Mouse (Mus musculus) lung, adult 2 months (tissue): ENCODE results near the gene Smim20. TPM values are rescaled to one million over a fixed set of nuclear protein-coding genes. Genes with fewer than 3 reads are reported as not detected.

ENCODE experiments used
- DNase-seq: peaks from one replicate; pipeline ENCODE4 v3.0.0; 2022
- H3K4me1 ChIP-seq: fragments of 200-500 bp; 2 replicates; pipeline ENCODE4 v1.6.1; 2011; ENCODE audit warnings: low read length; ENCODE audit not compliant: control insufficient read depth, insufficient read depth
- H3K4me3 ChIP-seq: fragments of 200-500 bp; replicated peaks from 2 replicates; pipeline ENCODE3; 2011; ENCODE audit warnings: low read depth, mild to moderate bottlenecking, control low read depth, low read length; ENCODE audit errors: extremely low read depth
- CTCF ChIP-seq: fragments of 200-500 bp; IDR thresholded peaks from 2 replicates; pipeline ENCODE4 v1.5.1; 2011; ENCODE audit warnings: mild to moderate bottlenecking, low read length, control low read depth; ENCODE audit not compliant: insufficient read depth
- POLR2A ChIP-seq: fragments of 200-500 bp; IDR thresholded peaks from 2 replicates; pipeline ENCODE4 v1.6.1; 2011; ENCODE audit warnings: low read depth, mild to moderate bottlenecking, control low read depth, low read length, borderline replicate concordance; ENCODE audit errors: extremely low read depth
- WGBS: fragments of 180-500 bp; shearing (Covaris S2); methylation state at CpG from one replicate; pipeline ENCODE4 v1.1.7; 2018; 5-methylcytosine and 5-hydroxymethylcytosine counted together
- polyA plus RNA-seq: library from polyadenylated mRNA; depleted of rRNA; stranded (reverse); fragments of >200 nt; gene quantifications from 2 replicates; pipeline ENCODE4 v1.2.3, GENCODE M21; 2012

The Smim20 gene
- polyA plus RNA-seq, 1 experiment, result 49.9 TPM

DNA sequence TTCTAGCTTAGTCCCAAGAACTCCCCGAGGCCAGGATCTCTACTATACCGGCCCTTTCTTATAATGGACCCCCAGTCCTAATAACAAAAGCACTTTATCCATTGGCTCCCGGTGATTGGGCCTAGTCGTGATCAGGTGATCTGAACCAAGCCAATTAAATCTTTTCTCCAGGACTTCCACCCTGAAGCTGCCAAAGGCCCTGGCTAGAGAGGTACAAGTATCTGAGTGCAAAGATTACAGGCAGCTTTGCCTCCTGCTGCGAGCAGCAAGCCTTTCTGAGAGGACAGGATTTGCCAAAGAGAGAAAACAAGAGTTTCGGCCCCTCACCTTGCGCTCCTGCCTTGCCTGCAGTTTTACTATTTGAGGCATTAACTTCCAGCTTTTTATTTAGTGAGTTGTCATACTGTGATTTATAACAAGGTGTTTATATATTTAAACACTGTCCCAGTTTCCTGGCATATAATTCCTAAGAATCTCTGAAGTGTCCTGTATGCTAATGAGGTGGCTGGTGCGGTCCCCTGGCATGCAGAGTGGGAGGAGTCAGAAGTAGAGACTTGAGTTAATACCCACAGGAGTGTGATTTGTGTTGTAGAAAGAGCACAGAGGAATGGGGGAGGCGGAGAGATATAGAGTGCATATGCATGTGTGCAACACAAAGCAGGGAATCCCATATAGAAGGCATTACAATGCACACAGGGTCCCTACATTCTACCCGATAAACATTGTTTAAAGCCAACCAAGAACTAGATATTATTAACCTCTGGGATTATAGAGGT, 36.2 kb downstream of the Smim20 start:
- no peak for DNase-seq
- TF ChIP-seq POLR2A (no peak), CTCF (no peak)
- no peak overlapping the region for H3K4me3 ChIP-seq
- no peaks in the 10 kb centered on the region for H3K4me1 ChIP-seq
- 80% methylated on average over 10 of the region's 10 CpGs for WGBS

DNA sequence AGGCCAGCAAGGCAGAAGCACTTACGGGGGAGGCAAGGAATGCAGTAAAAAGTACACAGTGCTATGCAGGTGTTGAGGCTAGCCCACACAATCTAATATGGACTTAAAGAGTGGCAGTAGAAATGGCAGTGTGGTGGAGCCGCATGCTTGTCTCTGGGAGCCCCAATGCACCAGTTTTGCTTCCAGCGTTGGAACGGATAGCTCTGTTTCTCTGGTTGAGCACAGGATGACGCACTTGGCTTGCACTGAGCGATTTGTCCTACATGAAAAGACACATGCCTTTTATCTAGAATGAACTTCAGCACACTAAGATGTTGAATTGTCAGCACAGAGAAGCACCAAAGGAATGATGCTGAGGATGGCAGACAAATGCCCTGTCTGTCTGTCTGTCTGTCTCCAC, 37.1 kb downstream of the Smim20 start:
- no peak overlapping the region for H3K4me3 ChIP-seq
- no peak for DNase-seq
- TF ChIP-seq POLR2A (no peak), CTCF (no peak)
- no peaks in the 10 kb centered on the region for H3K4me1 ChIP-seq
- 89% methylated on average over 6 of the region's 6 CpGs for WGBS

DNA sequence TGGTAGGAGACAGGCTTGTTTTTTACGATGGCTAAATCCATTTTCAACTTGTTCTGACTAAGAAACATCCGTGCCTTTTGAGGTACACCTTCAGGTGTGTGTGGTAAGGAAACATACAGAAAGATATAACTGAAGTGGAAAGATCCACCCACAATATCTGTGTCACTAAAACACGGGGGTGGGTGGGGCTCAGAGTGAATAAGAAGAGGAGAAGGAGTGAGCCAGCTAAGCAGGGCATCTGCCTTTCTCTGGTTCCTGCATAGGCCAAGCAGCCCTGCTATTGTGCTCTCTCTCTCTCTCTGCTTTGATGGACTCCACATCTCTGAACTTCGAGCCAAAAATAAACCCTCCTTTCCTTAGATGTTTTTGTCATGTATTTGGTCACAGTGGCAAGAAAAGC, 38.1 kb downstream of the Smim20 start:
- TF ChIP-seq CTCF, result no peak
- TF ChIP-seq POLR2A, result no peak
- no peaks in the 10 kb centered on the region for H3K4me1 ChIP-seq
- WGBS, result 62% methylated on average over 4 of the region's 4 CpGs
- DNase-seq, result no peak
- H3K4me3 ChIP-seq, result no peak overlapping the region

DNA sequence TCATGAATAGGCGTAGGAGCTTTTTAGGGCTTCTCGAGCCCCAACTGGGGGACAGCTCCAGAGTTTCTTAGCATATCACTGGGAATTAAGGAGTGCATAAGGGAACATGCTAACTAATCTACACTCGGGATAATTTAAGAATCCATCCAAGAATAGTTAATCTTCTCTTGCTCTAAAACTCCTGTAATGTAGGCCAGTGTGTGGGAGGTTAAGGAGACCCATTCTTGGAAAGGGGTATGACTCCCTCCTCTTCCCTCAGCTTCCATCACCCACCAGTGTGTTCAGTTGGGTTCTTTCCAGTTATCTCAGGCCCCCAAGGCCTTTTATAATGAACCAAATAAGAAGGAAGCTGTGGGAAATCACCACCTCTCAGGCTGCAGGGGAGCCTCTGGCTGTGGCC, 40.0 kb downstream of the Smim20 start:
- DNase-seq, result no peak

DNA sequence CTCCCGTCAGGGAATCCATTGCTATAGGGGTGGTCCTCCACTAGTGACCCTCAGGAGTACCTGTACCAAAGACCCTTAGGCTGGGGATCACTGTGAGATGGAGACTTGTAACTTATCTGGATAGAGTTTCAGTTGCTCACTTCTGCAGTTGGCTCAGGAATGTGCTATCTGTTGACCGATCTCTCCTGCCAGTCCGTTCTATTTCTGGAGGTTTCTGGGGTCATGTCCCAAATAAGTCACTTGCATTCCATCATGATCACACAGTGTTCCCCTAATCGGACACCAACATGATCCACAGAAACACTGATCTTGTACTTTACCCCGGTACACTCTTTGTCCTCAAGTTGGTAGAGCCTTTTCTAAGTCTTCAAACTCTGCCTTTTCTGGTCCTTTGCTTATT, 40.6 kb downstream of the Smim20 start:
- H3K4me1 ChIP-seq, result no peaks in the 10 kb centered on the region
- H3K4me3 ChIP-seq, result no peak overlapping the region
- DNase-seq, result no peak
- no peak for TF ChIP-seq CTCF
- no peak for TF ChIP-seq POLR2A
- WGBS, result 71% methylated on average over 5 of the region's 5 CpGs

More for the DNA sequence above, 40.0 kb downstream of the Smim20 start:
- Histone ChIP-seq H3K4me1 (no peaks in the 10 kb centered on the region), H3K4me3 (no peak overlapping the region)
- 87% methylated on average over 3 of the region's 3 CpGs for WGBS
- TF ChIP-seq POLR2A, result no peak
- no peak for TF ChIP-seq CTCF

DNA sequence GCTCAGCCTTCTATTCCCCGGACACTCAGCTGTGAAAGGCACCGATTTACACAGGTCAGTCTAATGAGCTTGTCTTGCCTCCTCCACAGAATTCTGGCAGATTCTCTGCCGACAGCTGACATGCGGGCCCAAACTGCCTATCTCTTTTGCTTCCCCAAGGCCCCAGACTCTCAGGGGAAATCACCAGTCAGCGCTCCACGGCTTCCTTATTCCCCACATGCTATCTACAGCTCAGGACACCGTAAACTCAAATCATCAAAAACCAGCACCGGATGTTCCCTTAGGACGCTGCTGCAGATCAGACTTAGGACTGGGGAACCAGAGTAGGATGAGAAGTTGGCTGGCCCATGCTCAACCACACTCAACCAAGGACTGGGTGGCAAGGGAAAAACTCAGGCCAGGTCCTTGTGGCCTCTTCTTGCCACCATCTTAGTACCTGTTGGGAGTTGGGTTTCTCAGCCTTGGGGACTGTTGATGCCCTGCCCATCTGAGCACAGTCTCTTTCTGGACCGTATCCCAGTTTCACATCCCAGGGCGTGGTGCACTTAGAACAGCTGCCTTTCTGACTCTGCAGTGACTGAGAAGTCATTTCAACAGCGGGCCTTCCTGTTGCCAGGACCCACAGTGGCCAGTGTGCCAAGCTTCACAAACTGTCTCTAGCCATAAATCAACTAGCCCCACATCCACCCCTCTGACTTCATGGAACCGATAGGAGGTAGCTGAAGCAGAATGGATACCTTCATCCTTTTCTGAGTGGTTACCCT, 47.7 kb downstream of the Smim20 start:
- TF ChIP-seq CTCF (no peak), POLR2A (no peak)
- no peak for DNase-seq
- H3K4me1 ChIP-seq, result no peaks in the 10 kb centered on the region
- H3K4me3 ChIP-seq, result no peak overlapping the region
- 83% methylated on average over 13 of the region's 13 CpGs for WGBS

DNA sequence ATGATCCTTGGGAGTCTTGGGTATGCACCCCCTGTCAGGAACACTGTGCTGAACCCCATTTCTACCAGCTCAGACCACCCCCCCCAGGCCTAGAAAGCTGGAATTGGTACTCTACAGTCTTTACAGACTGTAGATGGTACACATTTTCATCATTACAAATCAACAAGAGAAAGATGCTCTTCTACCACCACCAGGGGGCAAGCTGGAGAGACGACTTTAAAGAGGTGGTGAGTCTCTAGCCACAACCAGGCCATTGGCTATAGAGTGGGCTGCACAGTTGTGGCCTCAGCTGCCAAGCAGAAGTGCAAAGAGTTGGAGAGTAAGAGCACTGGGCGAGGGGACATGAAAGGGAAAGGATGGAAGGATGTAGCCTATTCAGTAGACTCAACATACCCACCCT, 48.9 kb downstream of the Smim20 start:
- no peak overlapping the region for H3K4me3 ChIP-seq
- WGBS, result 71% methylated on average over 2 of the region's 2 CpGs
- no peak for DNase-seq
- TF ChIP-seq CTCF (no peak), POLR2A (no peak)
- H3K4me1 ChIP-seq, result no peaks in the 10 kb centered on the region

DNA sequence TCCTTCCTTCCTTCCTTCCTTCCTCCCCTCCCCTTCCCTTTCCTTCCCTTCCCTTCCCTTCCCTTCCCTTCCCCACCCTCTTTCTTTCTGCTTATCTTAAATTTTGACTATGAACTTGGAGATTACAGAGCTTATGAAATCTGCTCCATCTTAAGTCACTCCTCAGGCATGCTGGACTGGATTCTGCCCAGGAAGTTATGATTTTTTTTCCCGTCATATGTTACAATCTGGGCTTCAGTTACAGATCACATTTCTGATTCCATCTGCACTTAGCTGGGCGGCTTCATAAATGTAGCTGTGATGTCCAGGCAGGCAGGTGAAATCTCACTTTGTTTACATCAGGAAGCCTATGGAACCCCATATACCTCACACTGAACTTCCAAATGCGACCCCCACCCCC, 50.5 kb downstream of the Smim20 start:
- 64% methylated on average over 3 of the region's 3 CpGs for WGBS
- H3K4me1 ChIP-seq, result no peaks in the 10 kb centered on the region
- no peak for TF ChIP-seq POLR2A
- TF ChIP-seq CTCF, result no peak
- H3K4me3 ChIP-seq, result no peak overlapping the region
- DNase-seq, result no peak

DNA sequence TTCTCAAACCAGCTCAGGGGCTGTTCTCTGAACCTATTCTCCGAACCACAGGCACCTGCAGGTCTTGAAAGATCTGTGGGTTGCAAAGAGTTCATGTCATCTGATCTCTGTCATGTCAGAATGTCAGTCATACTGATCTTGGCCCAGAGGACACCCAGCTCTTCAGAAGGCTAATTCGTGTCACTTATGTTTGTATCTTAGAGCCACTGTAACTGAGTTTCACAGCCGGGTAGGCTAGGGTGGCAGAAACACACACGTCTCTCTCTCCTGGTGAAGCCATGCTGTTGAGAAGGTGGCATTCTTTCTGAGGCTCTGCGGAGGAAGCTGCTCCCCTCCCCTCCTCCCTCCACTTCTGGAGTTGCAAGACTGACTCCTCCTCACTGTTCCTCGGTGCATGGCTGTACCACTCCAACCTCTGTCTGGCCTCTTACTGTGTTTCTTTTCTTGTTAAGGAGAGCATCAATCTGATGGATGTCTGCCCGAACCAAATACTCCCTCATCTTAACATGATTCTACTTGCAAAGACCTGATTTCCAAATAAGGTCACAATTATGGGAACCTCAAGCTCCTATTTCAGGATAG, 51.1 kb downstream of the Smim20 start:
- TF ChIP-seq CTCF (no peak), POLR2A (no peak)
- WGBS, result 72% methylated on average over 7 of the region's 7 CpGs
- no peak overlapping the region for H3K4me3 ChIP-seq
- H3K4me1 ChIP-seq, result no peaks in the 10 kb centered on the region
- no peak for DNase-seq

DNA sequence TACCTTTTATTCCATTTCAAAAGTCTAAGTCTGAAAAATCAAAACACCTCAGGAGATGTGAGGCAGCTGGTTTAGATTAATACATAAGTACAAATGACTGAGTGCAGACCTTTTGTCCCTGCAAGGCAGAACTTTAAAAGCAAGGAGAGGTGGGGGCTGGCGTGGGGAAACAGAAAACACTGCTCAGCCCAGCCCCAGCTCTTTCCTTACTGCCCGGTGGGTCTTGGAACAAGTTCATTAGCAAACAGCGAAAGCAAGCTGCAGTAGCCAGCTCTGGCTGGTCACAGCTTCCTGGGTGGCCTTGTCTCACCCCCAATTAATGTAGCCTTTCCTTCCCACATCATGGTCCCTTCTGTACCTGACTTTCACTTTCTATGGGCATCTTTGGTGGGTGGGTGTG, 53.4 kb downstream of the Smim20 start:
- DNase-seq, result no peak
- TF ChIP-seq POLR2A (no peak), CTCF (no peak)
- 71% methylated on average over 3 of the region's 3 CpGs for WGBS
- no peaks in the 10 kb centered on the region for H3K4me1 ChIP-seq
- H3K4me3 ChIP-seq, result no peak overlapping the region
